Mouse (Mus musculus) embryonic facial prominence, embryonic 11.5 days (tissue): ENCODE data around the gene Spag9. TPM values are rescaled to one million over a fixed set of nuclear protein-coding genes. Genes with fewer than 3 reads are reported as not detected.

Source experiments
- ATAC-seq: fragments of 200-750 bp; cut with Nextera tagmentation; replicated peaks from 2 replicates; pipeline ENCODE4 v1.8.0; 2017; ENCODE audit warnings: low read depth; ENCODE audit not compliant: insufficient number of reproducible peaks, low FRiP score, low TSS enrichment
- DNase-seq: peaks from one replicate; pipeline ENCODE4 v3.0.0-alpha.2; 2015; ENCODE audit warnings: low spot score
- H3K27ac ChIP-seq: fragments of 300-500 bp; sonication (generic); replicated peaks from 2 replicates; pipeline ENCODE4 v1.5.1; 2014; ENCODE audit warnings: mild to moderate bottlenecking, low read depth, low read length, control low read depth
- H3K27me3 ChIP-seq: fragments of 300-500 bp; sonication (generic); 2 replicates; pipeline ENCODE4 v1.6.1; 2014; ENCODE audit warnings: mild to moderate bottlenecking, low read length, moderate library complexity, mixed read lengths; ENCODE audit not compliant: control insufficient read depth, insufficient read depth
- H3K36me3 ChIP-seq: fragments of 300-500 bp; sonication (generic); replicated peaks from 2 replicates; pipeline ENCODE4 v1.6.1; 2014; ENCODE audit warnings: low read depth, mild to moderate bottlenecking, low read length, moderate library complexity, mixed read lengths; ENCODE audit not compliant: control insufficient read depth, insufficient read depth
- H3K4me1 ChIP-seq: fragments of 300-500 bp; sonication (generic); 2 replicates; pipeline ENCODE4 v1.6.1; 2014; ENCODE audit warnings: low read length, mixed read lengths; ENCODE audit not compliant: control insufficient read depth, insufficient read depth
- H3K4me2 ChIP-seq: fragments of 300-500 bp; sonication (generic); 2 replicates; pipeline ENCODE4 v1.6.1; 2014; ENCODE audit warnings: low read depth, mild to moderate bottlenecking, control low read depth, low read length, moderate library complexity
- H3K4me3 ChIP-seq: fragments of 300-500 bp; sonication (generic); 2 replicates; pipeline ENCODE4 v1.5.1; 2014; ENCODE audit warnings: low read depth, low read length, control low read depth
- H3K9ac ChIP-seq: fragments of 300-500 bp; sonication (generic); replicated peaks from 2 replicates; pipeline ENCODE4 v1.6.1; 2014; ENCODE audit warnings: mild to moderate bottlenecking, control low read depth, low read length
- H3K9me3 ChIP-seq: fragments of 300-500 bp; sonication (generic); replicated peaks from 2 replicates; pipeline ENCODE4 v1.6.1; 2016; ENCODE audit warnings: mild to moderate bottlenecking, low read length, inconsistent platforms, mixed read lengths; ENCODE audit not compliant: control insufficient read depth
- WGBS: fragments of 180-500 bp; shearing (Covaris S2); extraction: QIAGEN DNeasy Blood & Tissue Kit; methylation state at CpG from one replicate; pipeline ENCODE4 v1.1.7; 2014; 5-methylcytosine and 5-hydroxymethylcytosine counted together
- polyA plus RNA-seq: library from polyadenylated mRNA; unstranded; fragments of >200 nt; fragmentation: Nextera tagmentation; extraction: Ambion mirVana; gene quantifications from 2 replicates; pipeline ENCODE4 v1.2.1, GENCODE M21; 2014

The Spag9 gene
- polyA plus RNA-seq, 1 experiment from 2014 or later: 42.4 TPM

DNA sequence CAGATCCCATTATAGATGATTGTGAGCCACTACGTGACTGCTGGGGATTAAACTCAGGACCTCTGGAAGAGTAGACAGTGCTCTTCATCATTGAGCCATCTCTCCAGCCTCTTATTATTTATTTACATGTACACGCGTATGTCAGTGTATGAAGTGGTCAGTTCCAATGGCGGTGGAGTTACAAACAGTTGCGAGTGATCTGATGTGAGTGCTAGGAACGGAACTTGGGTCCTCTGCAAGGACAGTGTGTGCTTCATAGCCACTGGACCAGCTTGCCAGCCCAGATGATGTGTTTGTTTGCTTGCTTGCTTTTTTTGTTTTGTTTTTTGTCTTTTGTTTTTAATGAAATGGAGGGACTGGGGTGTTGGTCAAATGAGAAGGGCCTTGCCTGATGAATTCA, 26.7 kb upstream of the Spag9 start:
- no peak overlapping the region for H3K9ac ChIP-seq
- H3K9me3 ChIP-seq: no peaks in the 10 kb centered on the region
- DNase-seq: no peak
- no peak for ATAC-seq
- H3K36me3 ChIP-seq: peaks cover 6% of the 10 kb centered on the region
- H3K27me3 ChIP-seq: no peaks in the 10 kb centered on the region
- no peak overlapping the region for H3K4me2 ChIP-seq
- 91% methylated on average over 6 of the region's 6 CpGs for WGBS
- H3K4me3 ChIP-seq: no peak overlapping the region
- no peaks in the 10 kb centered on the region; the same call in 1 of the 2 replicates for H3K4me1 ChIP-seq
- no peak overlapping the region for H3K27ac ChIP-seq

DNA sequence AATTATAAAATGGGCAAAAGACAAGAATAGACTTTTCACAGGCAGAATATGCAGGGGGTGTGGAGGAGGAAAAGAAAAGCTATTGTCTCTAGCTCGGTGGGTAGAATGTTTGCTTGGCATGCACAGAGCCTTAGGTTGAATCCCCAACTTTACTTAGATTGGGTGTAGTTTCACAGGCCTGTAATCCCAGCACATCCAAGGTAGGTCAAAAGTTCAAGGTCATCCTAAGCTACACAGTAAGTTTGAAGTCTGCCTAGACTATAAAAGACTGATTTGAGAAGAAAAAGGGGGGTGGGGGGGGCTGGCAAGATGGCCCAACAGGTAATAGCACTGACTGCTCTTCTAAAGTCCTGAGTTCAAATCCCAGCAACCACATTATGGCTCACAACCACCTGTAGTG, 26.1 kb upstream of the Spag9 start:
- WGBS: 83% methylated on average over 1 of the region's 1 CpGs
- no peak overlapping the region for H3K4me2 ChIP-seq
- no peaks in the 10 kb centered on the region for H3K27me3 ChIP-seq
- no peaks in the 10 kb centered on the region; the same call in 1 of the 2 replicates for H3K4me1 ChIP-seq
- H3K36me3 ChIP-seq: peaks cover 6% of the 10 kb centered on the region
- H3K27ac ChIP-seq: no peak overlapping the region
- ATAC-seq: no peak
- H3K9me3 ChIP-seq: no peaks in the 10 kb centered on the region
- DNase-seq: no peak
- no peak overlapping the region for H3K4me3 ChIP-seq
- no peak overlapping the region for H3K9ac ChIP-seq

GRCm38 (mm10) chr11:93972951-93973350, 22.9 kb upstream of the Spag9 start:
- Histone ChIP-seq H3K27ac (no peak overlapping the region), H3K4me1 (no peaks in the 10 kb centered on the region), H3K9me3 (no peaks in the 10 kb centered on the region), H3K4me3 (no peak overlapping the region), H3K27me3 (no peaks in the 10 kb centered on the region), H3K36me3 (no peaks in the 10 kb centered on the region), H3K9ac (no peak overlapping the region), H3K4me2 (no peak overlapping the region)
- WGBS: 87% methylated on average over 5 of the region's 5 CpGs
- no peak for DNase-seq
- ATAC-seq: no peak

GRCm38 (mm10) chr11:93979502-93980049, 16.3 kb upstream of the Spag9 start:
- no peak for ATAC-seq
- no peak overlapping the region for H3K9ac ChIP-seq
- WGBS: 54% methylated on average over 6 of the region's 6 CpGs
- no peaks in the 10 kb centered on the region for H3K27me3 ChIP-seq
- H3K9me3 ChIP-seq: no peaks in the 10 kb centered on the region
- no peaks in the 10 kb centered on the region for H3K4me1 ChIP-seq
- no peaks in the 10 kb centered on the region for H3K36me3 ChIP-seq
- no peak for DNase-seq
- H3K4me3 ChIP-seq: no peak overlapping the region
- no peak overlapping the region for H3K4me2 ChIP-seq
- no peak overlapping the region for H3K27ac ChIP-seq

DNA sequence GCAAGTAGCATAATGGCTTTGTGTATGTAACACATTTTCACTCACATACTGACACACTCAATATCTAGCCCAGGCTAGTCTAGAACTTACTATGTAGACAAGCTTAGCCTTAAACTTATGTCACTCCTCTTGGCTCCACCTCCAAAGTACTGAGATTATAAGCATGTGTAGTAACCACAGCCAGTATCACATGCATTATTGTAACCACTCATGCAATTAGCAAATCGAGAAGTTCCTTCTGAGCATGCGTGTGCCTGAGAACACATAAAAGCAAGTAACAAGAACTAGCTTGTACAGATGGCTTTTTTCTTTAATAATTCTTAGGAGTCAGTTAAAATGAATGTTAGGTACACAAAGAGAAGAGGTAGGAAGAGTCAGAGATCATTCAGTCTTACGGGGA, 11.3 kb upstream of the Spag9 start:
- Histone ChIP-seq H3K9me3 (no peaks in the 10 kb centered on the region), H3K36me3 (no peaks in the 10 kb centered on the region), H3K27ac (no peak overlapping the region), H3K4me2 (no peak overlapping the region), H3K27me3 (no peaks in the 10 kb centered on the region), H3K9ac (no peak overlapping the region), H3K4me3 (no peak overlapping the region), H3K4me1 (no peaks in the 10 kb centered on the region)
- WGBS: 91% methylated on average over 3 of the region's 3 CpGs
- DNase-seq (no peak), ATAC-seq (no peak)

- 83% methylated on average over 5 of the region's 5 CpGs for WGBS
- ATAC-seq: no peak
These were observed 10.6 kb upstream of the Spag9 start for GRCm38 (mm10) chr11:93985265-93985664.

GRCm38 (mm10) chr11:93986298-93986697, 9.6 kb upstream of the Spag9 start:
- Histone ChIP-seq H3K4me3 (no peak overlapping the region), H3K27ac (no peak overlapping the region), H3K9me3 (no peaks in the 10 kb centered on the region), H3K27me3 (no peaks in the 10 kb centered on the region), H3K36me3 (no peaks in the 10 kb centered on the region), H3K4me1 (no peaks in the 10 kb centered on the region), H3K9ac (no peak overlapping the region), H3K4me2 (no peak overlapping the region)
- DNase-seq (no peak), ATAC-seq (no peak)

More at GRCm38 (mm10) chr11:93985265-93985664, 10.6 kb upstream of the Spag9 start:
- H3K27me3 ChIP-seq: no peaks in the 10 kb centered on the region
- DNase-seq: no peak
- H3K36me3 ChIP-seq: no peaks in the 10 kb centered on the region
- H3K27ac ChIP-seq: no peak overlapping the region
- no peak overlapping the region for H3K4me2 ChIP-seq
- no peaks in the 10 kb centered on the region for H3K9me3 ChIP-seq
- no peak overlapping the region for H3K4me3 ChIP-seq
- no peak overlapping the region for H3K9ac ChIP-seq
- H3K4me1 ChIP-seq: no peaks in the 10 kb centered on the region

- Histone ChIP-seq H3K4me3 (no peak overlapping the region), H3K9ac (no peak overlapping the region), H3K36me3 (no peaks in the 10 kb centered on the region), H3K4me1 (no peaks in the 10 kb centered on the region), H3K9me3 (no peaks in the 10 kb centered on the region), H3K4me2 (no peak overlapping the region), H3K27me3 (no peaks in the 10 kb centered on the region), H3K27ac (no peak overlapping the region)
- ATAC-seq (no peak), DNase-seq (no peak)
- 87% methylated on average over 4 of the region's 4 CpGs for WGBS
These were observed 8.9 kb upstream of the Spag9 start for GRCm38 (mm10) chr11:93987026-93987425.
